Mouse (Mus musculus) heart, adult 9 months (tissue): ENCODE results near the gene Hras.

Experiments used
- DNase-seq, 2 experiments: peaks; one replicate each; pipeline ENCODE4 v3.0.0; 2022; ENCODE audit warnings: low spot score in 2 of 2

Hras gene

DNA sequence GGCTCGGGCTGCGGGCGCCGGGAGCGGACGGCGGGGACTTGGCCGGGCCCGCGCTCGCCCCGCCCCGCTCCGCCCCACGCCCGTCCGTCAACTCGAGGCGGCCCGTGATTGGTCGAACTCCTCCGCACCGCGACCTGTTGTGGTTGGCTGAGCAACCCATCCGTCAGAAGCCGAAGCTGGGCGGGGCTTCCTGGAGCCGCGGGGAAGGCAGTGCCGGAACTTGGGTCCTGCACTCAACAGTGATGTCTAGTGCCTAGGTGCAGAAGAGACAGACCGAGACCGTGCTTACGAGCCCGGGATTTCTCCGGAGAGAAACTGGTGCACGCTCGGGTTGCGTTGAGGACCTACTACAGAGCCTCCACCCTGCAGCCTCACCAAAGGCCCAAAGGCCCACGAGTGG, at the start of gene Hras, which contains the start of gene Lrrc56:
Gene Hras, minus strand, starts transcription at position 58 of the 400 bp plus-strand sequence.
Gene Lrrc56, plus strand, starts transcription at position 210 of the 400 bp plus-strand sequence.
- peak; percentile 97 to 98 for DNase-seq

DNA sequence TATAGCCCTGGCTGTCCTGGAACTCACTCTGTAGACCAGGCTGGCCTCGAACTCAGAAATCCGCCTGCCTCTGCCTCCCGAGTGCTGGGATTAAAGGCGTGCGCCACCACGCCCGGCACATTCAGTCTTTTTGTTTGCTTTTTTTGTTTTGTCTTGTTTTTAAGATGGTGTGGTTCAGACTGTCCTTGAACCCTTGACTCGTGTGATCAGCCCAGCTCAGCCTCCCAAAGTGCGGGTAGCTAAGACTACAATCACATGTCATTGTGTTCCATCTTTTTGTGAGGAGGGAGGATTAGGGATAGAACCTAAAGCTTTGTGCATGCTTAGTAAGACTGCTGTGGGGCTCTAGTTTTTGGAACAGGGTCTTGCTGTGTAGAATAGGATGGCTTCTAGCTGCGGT, 37.7 kb upstream of the Hras start:
- DNase-seq = no peak

DNA sequence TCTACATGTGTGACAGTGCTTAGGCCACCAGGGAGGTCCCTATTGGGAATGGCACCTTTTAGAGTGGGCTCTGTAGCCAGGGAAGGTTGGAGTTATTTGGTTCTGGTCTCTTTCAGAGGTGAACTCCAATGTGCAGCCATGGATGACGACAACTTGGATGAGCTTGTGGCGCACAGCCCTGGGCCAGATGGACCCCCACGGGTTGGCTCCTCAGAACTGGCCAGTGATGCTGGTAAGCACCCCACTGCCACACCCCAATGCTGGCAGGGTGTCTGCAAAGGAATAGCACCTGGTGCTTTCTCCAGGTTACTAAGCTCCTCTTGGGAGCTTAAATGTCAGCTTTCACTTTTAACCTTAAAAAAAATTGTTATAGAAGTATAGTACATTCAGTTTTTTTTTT, 37.3 kb upstream of the Hras start:
- DNase-seq = no peak

DNA sequence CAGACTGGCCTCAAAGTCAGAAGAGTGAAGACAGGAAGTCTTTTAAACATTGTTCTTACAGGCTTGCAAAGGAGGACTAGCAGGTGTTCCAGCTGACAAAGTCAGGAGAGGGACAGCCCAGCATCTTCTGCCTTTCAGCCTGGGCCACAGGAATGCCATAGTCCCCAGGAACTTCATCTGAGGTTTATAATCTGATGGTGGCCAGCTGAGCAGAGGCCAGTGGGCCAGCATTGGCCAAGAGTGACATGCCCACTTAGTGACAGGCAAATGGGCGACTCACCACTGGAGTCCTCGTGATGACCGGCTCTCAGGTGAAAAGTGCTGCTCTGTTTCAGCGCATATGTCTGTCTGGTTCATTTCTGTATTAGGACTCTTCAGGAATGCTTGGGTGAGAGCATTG, 36.8 kb upstream of the Hras start:
- no peak for DNase-seq

DNA sequence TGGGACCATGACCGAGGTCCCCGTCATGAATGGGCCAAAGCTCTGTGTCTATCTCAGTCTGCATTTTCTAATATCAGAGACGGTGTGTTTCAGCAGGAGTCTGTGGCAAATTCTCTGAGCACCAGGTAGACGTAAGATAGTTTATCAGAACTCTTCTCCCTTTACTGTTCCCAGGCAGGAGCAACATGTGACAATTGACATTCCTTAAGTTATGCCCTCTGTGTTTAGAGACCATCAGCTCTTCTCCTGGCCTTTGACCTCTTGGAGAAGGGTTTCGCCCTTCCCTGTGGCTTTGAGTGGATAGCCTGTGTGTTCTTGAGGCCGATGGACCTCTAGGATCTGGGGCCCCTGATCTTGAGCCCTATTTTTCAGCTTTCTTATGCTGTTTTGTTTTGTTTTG, 35.9 kb upstream of the Hras start:
- no peak for DNase-seq

DNA sequence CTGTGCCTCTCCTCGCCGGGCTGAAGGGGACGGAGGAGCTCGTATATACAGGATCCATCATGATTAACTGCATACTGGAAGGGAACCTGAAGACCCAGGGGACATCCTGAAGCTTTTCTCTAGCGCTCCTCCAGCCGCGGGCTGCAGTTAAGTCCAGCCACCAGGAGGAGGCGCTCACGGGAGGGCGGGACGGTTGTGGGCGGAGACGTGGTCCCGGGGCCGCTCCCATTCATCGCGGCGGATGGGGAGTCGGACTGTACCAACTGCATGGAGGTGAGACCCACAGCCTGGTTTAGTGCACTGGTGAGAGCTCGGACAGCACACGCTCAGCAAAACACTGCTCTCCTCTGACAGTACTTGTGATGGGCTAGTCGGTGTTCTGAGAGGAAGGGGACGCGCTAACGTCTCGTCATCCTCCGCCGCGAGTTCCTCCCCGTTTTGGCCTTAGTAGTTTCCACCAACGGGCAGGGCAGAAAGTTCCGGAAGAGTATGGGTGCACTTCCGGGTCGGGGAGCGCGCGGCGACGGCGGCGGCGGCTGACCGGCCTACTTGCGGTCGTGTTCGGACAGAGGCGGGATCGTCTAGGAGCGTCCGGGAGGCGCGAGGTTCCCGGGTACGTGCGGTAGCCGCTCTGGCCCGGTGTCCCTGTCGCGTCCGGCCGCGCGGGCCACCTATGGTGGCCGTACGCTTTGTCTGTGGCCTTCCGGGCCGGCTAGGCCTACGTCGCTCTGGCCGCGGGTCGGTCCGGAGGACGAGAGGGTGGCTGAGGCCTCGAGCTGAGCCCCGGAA, 34.7 kb upstream of the Hras start, which contains the start of gene Phrf1:
Gene Phrf1, plus strand, starts transcription at position 506 of the 789 bp plus-strand sequence.
- peak; percentile 80 to 90 for DNase-seq

DNA sequence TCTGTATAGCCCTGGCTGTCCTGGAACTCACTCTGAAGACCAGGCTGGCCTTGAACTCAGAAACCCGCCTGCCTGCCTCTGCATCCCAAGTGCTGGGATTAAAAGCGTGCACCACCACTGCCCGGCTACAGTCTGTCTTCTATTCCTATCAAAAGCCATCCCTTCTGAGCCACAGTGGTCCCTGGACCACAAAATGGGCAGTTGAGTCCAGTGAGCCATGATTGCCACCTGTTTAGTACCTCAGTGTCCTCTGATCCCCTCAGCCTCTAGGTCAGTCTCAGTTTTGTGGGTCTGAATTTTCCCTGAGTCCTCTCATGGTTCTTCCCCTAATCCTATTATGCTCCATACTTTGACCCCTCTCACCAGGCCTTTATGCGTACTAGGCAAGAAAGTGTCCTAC, 34.0 kb upstream of the Hras start:
- no peak for DNase-seq

DNA sequence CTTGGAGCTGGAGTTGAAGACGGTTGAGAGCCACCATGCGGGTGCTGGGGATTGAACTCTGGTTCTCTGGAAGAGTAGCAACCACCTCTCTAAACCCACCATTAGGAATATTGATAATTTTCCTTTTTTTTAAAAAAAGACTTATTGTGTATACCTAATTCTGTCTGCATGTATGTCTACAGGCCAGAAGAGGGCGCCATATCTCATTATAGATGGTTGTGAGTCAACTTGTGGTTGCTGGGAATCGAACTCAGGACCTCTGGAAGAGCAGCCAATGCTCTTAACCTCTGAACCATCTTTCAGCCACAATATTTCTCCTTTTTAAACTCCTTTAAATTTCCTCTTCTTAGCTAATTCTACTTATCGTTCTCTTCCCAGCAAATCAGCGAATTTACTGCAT, 32.7 kb upstream of the Hras start:
- no peak for DNase-seq

DNA sequence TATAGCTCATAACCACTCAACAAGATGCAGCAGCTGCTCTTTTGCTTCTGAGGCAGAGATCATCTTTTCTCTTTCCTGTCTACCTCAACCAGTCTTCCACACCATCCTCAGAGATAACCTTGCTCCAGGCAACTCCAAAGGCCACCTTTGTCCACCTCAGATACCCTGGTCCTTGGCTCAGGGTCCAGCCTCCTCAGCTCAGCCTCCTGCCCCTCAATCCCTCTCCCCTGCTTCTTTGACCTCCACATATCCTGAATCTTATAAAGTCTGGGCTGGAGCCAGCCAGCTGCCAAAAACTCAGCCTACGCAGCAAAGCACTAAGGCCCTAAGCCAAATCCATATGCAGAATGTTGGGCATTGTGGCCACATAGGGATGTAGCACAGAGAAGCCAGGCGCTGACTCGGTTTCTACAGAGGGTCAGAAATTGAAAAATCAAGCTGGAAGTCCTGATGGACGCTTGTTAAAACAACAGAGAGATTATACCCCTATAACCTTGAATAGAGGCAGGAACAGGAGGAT, 29.0 kb upstream of the Hras start:
- no peak for DNase-seq

DNA sequence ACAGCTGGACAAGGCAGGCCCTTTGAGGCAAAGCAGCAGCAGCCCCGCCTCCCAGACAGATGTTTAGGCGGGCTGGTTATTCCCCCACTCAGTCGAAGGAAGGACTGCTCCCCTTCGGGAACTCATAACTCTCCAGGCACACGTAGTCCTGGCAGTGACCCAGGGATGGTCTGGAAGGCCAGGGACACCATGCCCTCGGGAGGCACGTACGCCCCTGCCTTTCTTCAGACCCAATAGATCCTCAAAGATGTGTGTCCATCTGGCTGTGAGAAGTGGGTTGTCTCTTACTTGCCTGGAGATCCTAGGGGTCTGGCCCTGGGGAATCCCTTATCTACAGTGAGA, 28.3 kb upstream of the Hras start:
- DNase-seq = no peak

DNA sequence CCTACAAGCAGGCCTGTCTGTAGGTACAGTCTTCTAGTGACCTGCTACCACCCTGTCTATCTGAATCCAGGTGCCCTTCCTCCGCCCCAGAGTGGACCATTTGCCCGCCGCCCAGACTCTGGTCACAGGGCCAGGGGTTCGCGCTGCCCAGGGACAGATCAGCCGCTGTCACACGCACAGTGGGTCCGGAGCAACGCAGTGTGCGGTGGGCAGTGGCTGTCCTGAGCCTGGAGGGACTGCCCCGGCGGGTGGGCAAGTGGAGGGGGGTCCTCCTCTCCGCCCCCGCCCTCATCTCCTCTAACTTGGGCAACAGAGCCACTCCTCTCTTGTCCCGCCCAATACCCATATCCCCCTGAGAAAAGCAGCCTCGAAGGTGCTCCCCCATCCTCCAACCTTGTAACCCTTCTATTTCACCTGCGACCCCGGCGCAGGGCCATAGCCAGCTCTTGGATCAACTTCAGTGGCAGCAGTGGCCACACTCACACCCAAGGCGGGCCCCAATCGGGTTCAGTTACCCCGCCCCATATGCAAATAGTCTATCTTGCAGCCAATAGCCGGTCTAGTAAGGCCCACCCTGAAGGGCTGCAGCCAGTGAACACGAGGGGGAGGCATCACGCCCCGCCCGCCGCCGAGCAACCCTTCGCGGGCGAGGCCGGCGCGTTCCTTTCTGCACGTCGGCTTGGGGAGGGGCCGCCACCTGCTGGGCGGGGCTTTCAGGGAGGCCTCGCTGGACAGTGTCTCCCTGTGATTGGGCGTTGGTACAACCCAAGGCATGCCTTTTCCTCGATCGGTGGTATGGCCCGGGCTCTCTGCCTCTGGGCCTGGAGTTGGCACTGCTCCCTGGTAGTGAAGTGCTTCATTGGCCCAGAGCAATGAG, 27.7 kb upstream of the Hras start:
- peak; percentile 96 to 97 for DNase-seq

DNA sequence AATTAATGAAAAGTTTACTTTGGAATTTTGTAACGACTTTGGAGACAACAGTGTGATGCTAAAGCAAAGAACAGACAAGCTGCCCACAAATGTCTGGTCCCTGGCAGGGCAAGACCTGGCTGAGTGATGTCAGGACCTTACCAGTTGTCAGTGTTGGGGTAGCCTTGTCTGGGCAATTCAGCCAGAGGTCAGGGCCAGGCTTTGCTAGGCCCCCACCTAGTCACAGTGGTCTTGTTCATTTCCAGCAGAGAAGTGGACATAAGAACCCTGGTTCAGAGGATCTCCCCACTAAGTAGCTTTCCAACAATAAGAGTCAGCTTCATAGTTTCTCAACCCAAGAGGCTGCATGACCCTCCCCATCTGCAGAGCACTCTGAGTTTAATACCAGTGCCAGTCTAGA, 26.6 kb upstream of the Hras start:
- DNase-seq = no peak

DNA sequence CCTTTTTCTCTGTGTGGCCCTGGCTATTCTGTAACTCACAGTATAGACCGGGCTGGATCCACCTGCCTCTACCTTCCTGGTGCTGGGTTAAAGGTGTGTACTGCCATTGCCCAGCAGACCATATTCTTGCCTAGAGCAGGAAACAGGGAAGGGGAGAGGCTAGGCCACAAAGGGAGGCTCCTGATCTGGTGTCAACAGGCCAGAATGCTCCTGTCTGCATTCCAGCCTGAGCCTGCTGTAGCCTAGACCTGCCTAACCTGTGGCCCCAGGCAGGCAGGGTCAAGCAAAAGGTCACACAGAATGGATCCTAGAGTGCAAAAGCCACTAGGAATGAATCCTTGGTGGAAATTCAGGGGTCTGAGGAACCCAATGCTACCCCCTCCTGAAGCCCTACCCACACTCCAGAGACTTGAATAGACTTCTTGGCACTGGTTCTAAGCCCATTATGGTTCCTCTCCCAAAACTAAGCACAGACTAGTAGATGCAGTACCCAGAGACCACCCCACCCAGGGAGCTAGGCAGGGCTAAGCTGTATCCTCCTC, 25.8 kb upstream of the Hras start:
- DNase-seq = no peak

DNA sequence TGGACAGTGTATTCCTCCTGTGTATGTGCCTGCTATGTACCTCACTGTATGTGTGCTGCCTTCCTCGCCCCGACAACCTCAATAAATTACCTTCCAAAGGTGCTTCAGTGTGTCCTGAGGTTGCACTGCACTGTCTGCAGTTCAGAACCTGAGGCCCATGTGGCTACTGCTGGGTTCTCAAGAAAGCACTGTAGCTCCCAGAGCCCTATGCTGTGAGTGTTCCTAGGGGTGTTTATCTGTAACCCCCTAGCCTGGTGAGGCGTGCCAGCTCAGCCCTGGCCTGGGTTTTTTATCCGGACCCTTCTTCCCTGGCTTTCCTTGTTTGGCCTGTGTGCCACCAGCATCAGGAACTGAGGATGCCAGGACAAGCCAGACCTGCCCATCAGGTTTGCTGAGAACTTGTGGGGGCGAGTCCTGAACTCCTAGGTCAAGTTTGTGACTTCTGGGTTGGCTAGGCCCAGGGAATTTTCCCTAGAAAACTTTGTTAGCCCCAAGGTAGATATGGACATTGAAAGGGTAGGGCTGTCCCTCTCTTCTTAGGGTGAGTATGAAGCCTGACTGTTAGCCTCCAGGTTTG, 24.8 kb upstream of the Hras start:
- no peak for DNase-seq

DNA sequence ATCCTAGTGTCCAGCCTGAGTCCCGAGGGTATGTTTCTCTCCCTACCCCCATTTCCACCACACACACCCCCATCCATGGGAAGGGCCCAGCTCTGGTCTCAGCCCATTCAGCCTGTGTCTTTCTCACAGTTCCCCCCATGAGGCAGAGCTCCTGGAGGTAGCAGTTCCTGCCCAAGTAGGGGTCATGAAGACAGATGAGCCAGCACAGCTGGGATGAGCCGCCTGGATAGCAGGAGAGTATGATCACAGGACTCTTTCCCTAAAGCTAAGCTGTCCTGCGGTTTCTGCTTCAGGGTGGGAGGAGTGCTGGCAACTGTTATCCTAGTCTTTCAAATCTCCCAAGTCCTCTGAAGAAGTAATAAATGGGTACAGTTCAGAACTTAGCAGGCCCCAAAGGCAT, 24.3 kb upstream of the Hras start:
- DNase-seq = no peak

DNA sequence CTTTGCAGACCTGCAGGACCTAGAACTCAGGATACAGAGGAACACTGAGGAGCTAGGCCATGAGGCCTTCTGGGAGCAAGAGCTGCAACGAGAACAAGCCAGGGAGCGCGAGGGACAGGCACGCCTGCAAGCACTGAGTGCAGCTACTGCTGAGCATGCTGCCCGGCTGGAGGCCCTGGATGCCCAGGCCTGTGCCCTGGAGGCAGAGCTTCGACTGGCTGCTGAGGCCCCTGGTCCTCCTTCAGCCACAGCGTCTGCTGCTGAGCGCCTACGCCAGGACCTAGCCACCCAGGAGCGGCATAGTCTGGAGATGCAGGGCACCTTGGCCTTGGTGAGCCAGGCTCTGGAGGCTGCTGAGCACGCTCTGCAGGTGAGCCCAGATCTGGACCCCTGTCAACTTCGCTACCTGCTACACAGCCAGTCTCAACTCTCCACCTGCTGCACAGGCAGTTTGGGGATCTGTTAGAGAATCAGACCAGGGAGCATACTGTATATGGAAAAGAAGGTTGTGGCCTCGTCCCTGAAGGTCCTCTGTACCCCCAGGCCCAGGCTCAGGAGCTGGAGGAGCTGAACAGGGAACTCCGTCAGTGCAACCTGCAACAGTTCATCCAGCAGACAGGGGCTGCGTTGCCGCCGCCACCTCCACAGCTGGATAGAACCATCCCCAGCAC, 23.7 kb upstream of the Hras start:
- no peak for DNase-seq

DNA sequence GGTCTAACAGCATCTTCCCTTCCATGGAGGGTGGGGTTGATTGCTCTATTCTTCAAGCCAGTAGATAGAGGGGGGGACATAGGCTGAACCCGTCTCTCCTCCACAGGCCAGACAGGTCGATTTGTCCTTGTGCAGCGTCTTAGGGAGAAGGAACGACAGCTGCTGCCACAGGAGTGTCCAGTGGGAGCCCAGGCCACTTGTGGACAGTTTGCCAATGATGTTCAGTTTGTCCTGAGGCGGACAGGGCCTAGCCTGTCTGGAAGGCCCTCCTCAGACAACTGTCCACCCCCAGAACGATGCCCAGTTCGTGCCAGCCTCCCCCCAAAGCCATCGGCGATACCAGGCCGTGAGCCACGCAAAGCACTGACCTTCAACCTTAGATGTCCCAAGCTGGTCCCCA, 23.1 kb upstream of the Hras start:
- no peak for DNase-seq

DNA sequence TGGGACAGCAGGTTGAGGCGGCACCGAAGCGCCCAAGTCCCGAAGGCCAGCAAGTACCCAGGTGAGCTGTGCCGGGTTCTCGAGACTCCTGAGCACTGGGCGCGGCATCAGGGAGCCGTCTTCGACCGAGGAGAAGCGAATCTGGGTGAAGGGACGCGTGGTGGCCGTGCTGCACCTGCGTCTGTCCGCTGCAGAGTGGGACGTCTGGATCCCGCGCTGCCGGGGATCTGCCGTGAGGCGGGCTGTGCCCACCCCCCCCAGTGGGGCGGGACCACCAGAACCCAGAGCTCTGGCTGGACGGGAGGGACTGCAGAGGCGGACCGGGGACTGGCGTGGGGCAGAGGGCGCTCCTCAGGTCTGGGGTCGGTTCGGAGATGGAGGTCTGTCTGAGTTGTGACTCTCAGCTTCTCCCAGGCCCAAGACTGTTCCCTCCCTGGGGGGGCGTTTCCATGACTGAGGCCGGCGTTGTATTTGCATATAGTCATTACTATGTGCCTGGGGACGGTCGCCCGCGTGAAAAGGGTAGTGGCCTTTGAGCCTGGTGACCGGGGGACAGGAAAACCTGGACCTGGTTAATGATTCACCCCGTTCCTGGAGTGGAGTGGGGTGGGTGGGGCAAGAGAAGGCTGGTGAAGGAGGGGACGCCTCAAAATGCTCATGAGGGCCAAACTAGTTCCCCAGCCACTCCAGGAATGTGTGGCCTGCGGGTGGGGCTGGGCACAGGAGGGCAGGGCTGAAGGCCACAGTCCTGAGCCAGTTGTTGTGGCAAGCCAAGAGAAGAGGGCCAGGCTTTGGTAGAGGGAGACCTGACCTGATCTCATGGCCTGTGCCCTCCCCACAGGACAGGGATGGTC, 22.3 kb upstream of the Hras start:
- DNase-seq = no peak

DNA sequence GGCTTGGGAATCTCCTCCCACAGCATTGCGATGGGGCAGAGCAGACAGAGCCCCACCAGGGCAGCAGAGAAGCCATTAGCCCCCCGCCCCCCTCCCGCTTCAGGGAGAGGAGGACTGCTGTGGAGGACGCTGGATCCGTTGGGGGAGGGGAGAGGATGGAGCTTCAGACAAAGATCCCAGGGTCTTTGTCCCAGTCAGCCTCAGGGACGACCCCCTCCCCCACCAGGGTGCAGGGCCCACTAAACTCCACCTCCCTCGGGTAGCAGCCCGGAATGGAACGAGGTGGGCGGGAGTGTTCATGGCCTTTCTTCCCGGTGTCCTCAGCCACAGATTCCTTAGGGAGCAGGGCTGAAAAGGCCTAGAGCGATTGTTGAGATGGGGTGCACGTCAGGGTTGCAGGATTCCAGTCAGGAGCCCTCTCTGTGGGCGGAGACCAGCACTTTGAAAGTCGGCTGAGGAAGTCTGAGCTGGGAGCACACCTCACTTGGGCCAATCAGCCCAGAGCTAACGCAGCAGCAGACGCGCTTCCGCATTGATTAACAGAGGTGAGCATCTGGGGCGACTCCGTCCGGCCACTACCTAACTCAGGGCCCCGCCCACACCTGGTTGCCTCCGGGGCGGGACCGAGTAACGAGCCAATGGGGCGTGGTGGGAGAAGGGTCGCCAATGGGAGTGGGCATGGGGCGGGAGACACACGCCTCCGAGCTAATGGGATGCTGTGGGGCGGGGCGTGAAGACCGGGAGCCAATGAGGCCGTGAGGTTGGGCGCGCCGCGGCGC, 21.5 kb upstream of the Hras start, which contains the start of gene Rassf7:
Gene Rassf7, plus strand, starts transcription at position 760 of the 779 bp plus-strand sequence.
- DNase-seq = peak; percentile 82 to 86

DNA sequence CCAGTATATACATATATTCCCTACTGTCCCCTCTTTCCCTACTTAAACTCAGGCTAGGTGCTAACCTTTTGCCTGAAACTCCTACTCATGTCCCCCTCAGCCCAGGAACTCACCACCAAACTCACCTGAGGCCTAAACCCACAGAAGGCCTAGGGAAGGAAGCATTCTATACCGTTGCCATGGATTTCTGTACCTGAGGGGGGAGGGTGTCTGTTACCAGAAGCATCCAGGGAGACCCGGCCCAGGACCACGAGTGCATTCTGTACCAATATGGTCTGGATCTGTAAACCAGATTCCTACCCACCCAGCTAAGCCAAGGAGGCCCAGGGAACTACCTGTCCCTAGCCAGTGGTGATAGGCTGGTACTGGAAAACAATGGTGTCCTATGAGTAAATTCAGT, 20.5 kb upstream of the Hras start:
- no peak for DNase-seq
